Mouse (Mus musculus): Measurements from ENCODE around the gene Epb42.

DNA sequence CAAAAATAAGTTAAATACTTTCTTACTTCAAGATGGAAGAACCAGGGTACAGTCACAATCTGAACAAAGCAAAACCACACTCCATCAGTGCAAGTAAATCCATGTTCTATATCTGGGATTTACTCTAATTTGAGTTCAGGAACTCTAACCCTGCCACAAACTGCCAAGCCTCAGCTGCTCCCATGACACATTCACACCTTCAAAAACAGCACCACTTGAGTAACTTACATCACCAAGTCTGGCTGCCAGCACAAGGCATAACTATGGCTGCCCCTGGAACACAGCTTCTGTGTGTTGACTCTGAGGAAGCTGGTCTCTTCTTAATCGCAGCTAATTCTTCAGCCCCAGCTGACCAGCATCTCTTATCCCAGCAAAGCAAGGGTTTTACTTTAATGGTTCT is 19.7 kb downstream of the Epb42 start:
- TF ChIP-seq CTCF (IDR thresholded peaks at IDR 0.05; ENCODE audit: low read depth, low read length), result no peak
- no peak for TF ChIP-seq POLR2A (IDR thresholded peaks at IDR 0.05; ENCODE audit: extremely low read depth, insufficient read depth, low read length)

Data from liver, adult 2 months (tissue).